8 mouse cellular contexts compared by ENCODE assay signal in the genomic region with DNA sequence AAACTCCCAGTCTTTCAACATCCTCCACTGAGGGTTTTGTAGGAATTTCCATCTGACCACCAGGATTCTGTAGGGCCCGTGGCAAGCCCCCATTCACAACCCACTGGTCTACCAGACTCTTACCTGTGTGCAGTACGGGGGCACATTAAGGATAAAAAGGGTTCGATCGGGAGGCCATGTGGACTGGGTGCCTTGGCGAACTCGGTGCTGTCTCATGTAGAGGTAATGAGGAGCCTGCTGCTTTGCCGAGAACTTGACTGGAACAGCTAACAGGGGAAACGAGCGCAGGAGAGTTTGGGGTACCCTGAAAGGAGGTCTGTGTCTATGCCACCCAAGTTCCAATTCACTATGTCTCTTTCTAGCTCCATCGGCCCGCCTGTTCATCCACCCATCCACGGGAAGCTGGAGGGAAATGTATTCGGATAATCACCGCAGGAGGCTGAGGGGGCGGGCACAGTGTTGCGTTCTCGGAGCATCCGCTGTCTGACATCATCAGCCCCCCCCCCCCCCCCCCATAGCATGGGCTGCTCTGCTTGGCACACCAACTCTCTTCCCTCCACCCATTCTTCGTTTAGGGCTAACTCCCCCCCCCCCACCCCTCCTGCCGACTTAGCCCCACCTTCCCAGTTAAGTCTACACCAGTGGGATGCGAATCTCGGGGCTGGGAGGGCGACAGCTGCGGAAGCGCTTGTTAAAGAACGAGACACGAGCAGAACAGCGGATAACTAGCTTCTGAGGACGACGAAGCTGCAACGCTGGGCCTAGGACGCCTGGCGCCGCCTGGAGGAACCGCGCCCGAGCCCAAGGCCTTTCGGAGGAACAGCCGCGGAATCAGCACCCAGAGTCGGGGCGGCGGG. TPM values are rescaled to one million over a fixed set of nuclear protein-coding genes. Genes with fewer than 3 reads are reported as not detected.
DNase-seq lines count a peak whose midpoint lies in the region; ATAC-seq and TF ChIP-seq lines count a peak whose summit lies in the region.

No protein-coding gene starts in this region.

- H3K36me3 ChIP-seq in E14TG2a.4 (ENCODE audit: insufficient read depth, low read length): peaks cover 69% of the 10 kb centered on the region
- peaks cover 9% of the 10 kb centered on the region for H3K36me3 ChIP-seq in embryonic facial prominence, embryonic 11.5 days (replicated peaks; ENCODE audit: control insufficient read depth, insufficient read depth, low read depth, low read length)

- ATAC-seq in embryonic facial prominence, embryonic 11.5 days (replicated peaks; ENCODE audit: insufficient number of reproducible peaks, low FRiP score, low TSS enrichment, low read depth): peak; percentile 45

- peak overlapping the region; percentile 41; the same call in 1 of the 2 replicates for H3K27ac ChIP-seq in embryonic facial prominence, embryonic 11.5 days (replicated peaks; ENCODE audit: low read depth, low read length)

- intact Hi-C loops in heart, postnatal 10 days (cut with DNase I): no loop called here

- 3% methylated on average over 43 of the region's 43 CpGs for WGBS in embryonic facial prominence, embryonic 11.5 days

- H3K27me3 ChIP-seq in E14TG2a.4 (ENCODE audit: insufficient read depth, low read length): no peaks in the 10 kb centered on the region
- H3K27me3 ChIP-seq in embryonic facial prominence, embryonic 11.5 days (ENCODE audit: control insufficient read depth, insufficient read depth, low read length): no peaks in the 10 kb centered on the region

- H3K4me3 ChIP-seq in E14TG2a.4 (replicated peaks; ENCODE audit: low read length): peak overlapping the region; percentile 100
- H3K4me3 ChIP-seq in embryonic facial prominence, embryonic 11.5 days (ENCODE audit: low read depth, low read length): peak overlapping the region; percentile 87

- H3K4me2 ChIP-seq in embryonic facial prominence, embryonic 11.5 days (ENCODE audit: low read depth, low read length): peak overlapping the region; percentile 70

- H3K9ac ChIP-seq in embryonic facial prominence, embryonic 11.5 days (replicated peaks; ENCODE audit: low read length): peak overlapping the region; percentile 71

- no peak for TF ChIP-seq CTCF in E14TG2a.4 (conservative IDR thresholded peaks at IDR 0.05; ENCODE audit: low read length)

- peaks cover 45% of the 10 kb centered on the region for H3K4me1 ChIP-seq in E14TG2a.4 (replicated peaks; ENCODE audit: low read depth, low read length)
- no peaks in the 10 kb centered on the region for H3K4me1 ChIP-seq in embryonic facial prominence, embryonic 11.5 days (ENCODE audit: control insufficient read depth, insufficient read depth, low read length)

- DNase-seq in adrenal gland, postnatal 25 days: peak; percentile 47
- peak; percentile 64 for DNase-seq in embryonic facial prominence, embryonic 11.5 days (ENCODE audit: low spot score)
- peak; percentile 39 to 43 for DNase-seq in heart, postnatal 10 days
- DNase-seq in layer of hippocampus, postnatal 36 days: peak; percentile 59 to 69
- DNase-seq in lung, postnatal 4 days: peak; percentile 50 to 55
- peak; percentile 66 for DNase-seq in right cerebral cortex, postnatal 25 days
- no peak for DNase-seq in gastrocnemius, postnatal 25 days

- H3K9me3 ChIP-seq in E14TG2a.4 (ENCODE audit: low read length): no peaks in the 10 kb centered on the region
- H3K9me3 ChIP-seq in embryonic facial prominence, embryonic 11.5 days (replicated peaks; ENCODE audit: control insufficient read depth, low read length): no peaks in the 10 kb centered on the region

RNA-seq across cellular contexts. Expression of a gene that starts 0.7 kb away (rescaled TPM):
- 100 and 102 TPM in 2 replicates for total RNA-seq in adrenal gland, postnatal 25 days (2021)
- polyA plus RNA-seq in embryonic facial prominence, embryonic 11.5 days (2014; fragmentation: Nextera tagmentation; extraction: Ambion mirVana): 56.1 and 57.9 TPM in 2 replicates
- 10 to 100 TPM; 37.3 to 46.2 TPM for total RNA-seq in heart, postnatal 10 days (2021)
- 100 to 1,000 TPM; 150 to 152 TPM for total RNA-seq in layer of hippocampus, postnatal 36 days (2021)
- total RNA-seq in gastrocnemius, postnatal 25 days (2021): 10 to 100 TPM; 41.8 to 42.8 TPM

RNA-seq across cellular contexts. Expression of a gene that starts 27.2 kb away (rescaled TPM):
- total RNA-seq in adrenal gland, postnatal 25 days (2021): 108 and 124 TPM in 2 replicates
- 161 and 174 TPM in 2 replicates for polyA plus RNA-seq in embryonic facial prominence, embryonic 11.5 days (2014; fragmentation: Nextera tagmentation; extraction: Ambion mirVana)
- total RNA-seq in heart, postnatal 10 days (2021): 10 to 100 TPM; 45.7 to 47.3 TPM
- 10 to 100 TPM; 81.4 to 92.1 TPM for total RNA-seq in layer of hippocampus, postnatal 36 days (2021)
- 10 to 100 TPM; 16.7 to 16.9 TPM for total RNA-seq in gastrocnemius, postnatal 25 days (2021)

RNA-seq across cellular contexts. Expression of a gene that starts 32.6 kb away (rescaled TPM):
- 53.0 and 70.8 TPM in 2 replicates for total RNA-seq in adrenal gland, postnatal 25 days (2021)
- polyA plus RNA-seq in embryonic facial prominence, embryonic 11.5 days (2014; fragmentation: Nextera tagmentation; extraction: Ambion mirVana): 43.5 and 48.0 TPM in 2 replicates
- total RNA-seq in heart, postnatal 10 days (2021): 10 to 100 TPM; 54.6 to 59.1 TPM
- 10 to 100 TPM in 1 of 2 experiments, 1 to 10 TPM in 1; 9.3 to 10.1 TPM for total RNA-seq in layer of hippocampus, postnatal 36 days (2021)
- total RNA-seq in gastrocnemius, postnatal 25 days (2021): 10 to 100 TPM; 27.0 to 28.4 TPM

RNA-seq across cellular contexts. Expression of a gene that starts 50.5 kb away (rescaled TPM):
- 349 and 393 TPM in 2 replicates for total RNA-seq in adrenal gland, postnatal 25 days (2021)
- 106 and 117 TPM in 2 replicates for polyA plus RNA-seq in embryonic facial prominence, embryonic 11.5 days (2014; fragmentation: Nextera tagmentation; extraction: Ambion mirVana)
- 100 to 1,000 TPM; 133 to 136 TPM for total RNA-seq in heart, postnatal 10 days (2021)
- 10 to 100 TPM; 59.0 to 60.0 TPM for total RNA-seq in layer of hippocampus, postnatal 36 days (2021)
- total RNA-seq in gastrocnemius, postnatal 25 days (2021): 10 to 100 TPM; 47.0 to 65.7 TPM
